Mouse (Mus musculus) erythroblast, adult 5-6 weeks (primary cell): ENCODE data around the gene Hs3st3b1. TPM values are rescaled to one million over a fixed set of nuclear protein-coding genes. Genes with fewer than 3 reads are reported as not detected.

ENCODE experiments used
- ATAC-seq: replicated peaks from 2 replicates; pipeline ENCODE4 v1.8.0; 2016; ENCODE audit warnings: moderate number of reproducible peaks, mild to moderate bottlenecking, moderate TSS enrichment, inconsistent platforms; ENCODE audit not compliant: poor library complexity, low FRiP score, severe bottlenecking
- total RNA-seq, 2 experiments: library from RNA; stranded (forward) in 1 of 2; stranded (reverse) in 1 of 2; fragments of 150-400 nt in 1 of 2; fragments of 200-764, 138-1000 nt in 1 of 2; gene quantifications; 2 replicates each; pipeline versions ENCODE4 v1.2.3 to v1.2.4; 2015 to 2017; ENCODE audit warnings: low replicate concordance in 2 of 2

Hs3st3b1 gene
- total RNA-seq (2015; ENCODE audit: low replicate concordance) (not detected in 2 replicates), total RNA-seq (2017; ENCODE audit: low replicate concordance) (1.1 TPM in 1 of 2 replicates, not detected in the other)

- no peak for ATAC-seq
Observed at GRCm38 (mm10) chr11:63922091-63922621, at the start of gene Hs3st3b1. Gene Hs3st3b1, minus strand, starts transcription at chr11:63922290.

GRCm38 (mm10) chr11:63971462-63971861, 49.4 kb upstream of the Hs3st3b1 start:
- ATAC-seq = no peak

- ATAC-seq = no peak
Observed at GRCm38 (mm10) chr11:63970818-63971217, 48.7 kb upstream of the Hs3st3b1 start.

GRCm38 (mm10) chr11:63969205-63969910, 47.3 kb upstream of the Hs3st3b1 start:
- ATAC-seq = no peak

- ATAC-seq = no peak
Observed at GRCm38 (mm10) chr11:63968388-63969035, 46.4 kb upstream of the Hs3st3b1 start.

- no peak for ATAC-seq
Observed at GRCm38 (mm10) chr11:63967641-63968387, 45.7 kb upstream of the Hs3st3b1 start.

- ATAC-seq = no peak
Observed at GRCm38 (mm10) chr11:63965437-63965836, 43.3 kb upstream of the Hs3st3b1 start.

- no peak for ATAC-seq
Observed at GRCm38 (mm10) chr11:63957207-63957606, 35.1 kb upstream of the Hs3st3b1 start.

- ATAC-seq = no peak
Observed at GRCm38 (mm10) chr11:63956748-63957147, 34.7 kb upstream of the Hs3st3b1 start.

- no peak for ATAC-seq
Observed at GRCm38 (mm10) chr11:63953887-63954286, 31.8 kb upstream of the Hs3st3b1 start.

GRCm38 (mm10) chr11:63952743-63953191, 30.7 kb upstream of the Hs3st3b1 start:
- ATAC-seq = no peak

- peak; percentile 67; the same call in 1 of the 2 replicates for ATAC-seq
Observed at GRCm38 (mm10) chr11:63951831-63952631, 29.9 kb upstream of the Hs3st3b1 start.

- no peak for ATAC-seq
Observed at GRCm38 (mm10) chr11:63948371-63948770, 26.3 kb upstream of the Hs3st3b1 start.

GRCm38 (mm10) chr11:63947024-63947423, 24.9 kb upstream of the Hs3st3b1 start:
- ATAC-seq = no peak

GRCm38 (mm10) chr11:63943947-63944346, 21.9 kb upstream of the Hs3st3b1 start:
- no peak for ATAC-seq

GRCm38 (mm10) chr11:63943268-63943890, 21.3 kb upstream of the Hs3st3b1 start:
- ATAC-seq = no peak

- no peak for ATAC-seq
Observed at GRCm38 (mm10) chr11:63942177-63942576, 20.1 kb upstream of the Hs3st3b1 start.

GRCm38 (mm10) chr11:63936641-63937040, 14.6 kb upstream of the Hs3st3b1 start:
- no peak for ATAC-seq

GRCm38 (mm10) chr11:63926901-63927300, 4.8 kb upstream of the Hs3st3b1 start:
- ATAC-seq = no peak
